Mouse (Mus musculus) frontal cortex, postnatal 10 days (tissue): ENCODE measurements around the gene 4933427I04Rik.

Experiments
- DNase-seq, 2 experiments: peaks; one replicate each; pipeline ENCODE4 v3.0.0; 2022; ENCODE audit warnings: low spot score in 2 of 2, mixed read lengths in 1 of 2

4933427I04Rik gene

GRCm38 (mm10) chr4:123859379-123859778 lies at the start of gene 4933427I04Rik:
Gene 4933427I04Rik, plus strand, starts transcription at chr4:123859679.
- DNase-seq = no peak

GRCm38 (mm10) chr4:123810475-123811295 lies 48.8 kb upstream of the 4933427I04Rik start:
- DNase-seq = no peak

- no peak for DNase-seq
Measured at GRCm38 (mm10) chr4:123812525-123812924, 47.0 kb upstream of the 4933427I04Rik start.

- DNase-seq = no peak
Measured at GRCm38 (mm10) chr4:123814030-123814501, 45.4 kb upstream of the 4933427I04Rik start.

GRCm38 (mm10) chr4:123819093-123819610 lies 40.3 kb upstream of the 4933427I04Rik start:
- no peak for DNase-seq

GRCm38 (mm10) chr4:123842126-123842525 lies 17.4 kb upstream of the 4933427I04Rik start:
- no peak for DNase-seq

GRCm38 (mm10) chr4:123856888-123857287 lies 2.6 kb upstream of the 4933427I04Rik start:
- no peak for DNase-seq

- no peak for DNase-seq
Measured at GRCm38 (mm10) chr4:123858090-123858489, 1.4 kb upstream of the 4933427I04Rik start.

GRCm38 (mm10) chr4:123859803-123860202 lies 324 bp downstream of the 4933427I04Rik start:
- no peak for DNase-seq

GRCm38 (mm10) chr4:123860621-123861020 lies 1.1 kb downstream of the 4933427I04Rik start:
- DNase-seq = no peak

GRCm38 (mm10) chr4:123893726-123894125 lies 34.2 kb downstream of the 4933427I04Rik start:
- DNase-seq = no peak

- DNase-seq = no peak
Measured at GRCm38 (mm10) chr4:123894295-123894694, 34.8 kb downstream of the 4933427I04Rik start.

- peak in 1 of 2 experiments; percentile 35 for DNase-seq
Measured at GRCm38 (mm10) chr4:123898696-123899095, 39.2 kb downstream of the 4933427I04Rik start.

- no peak for DNase-seq
Measured at GRCm38 (mm10) chr4:123903432-123903831, 44.0 kb downstream of the 4933427I04Rik start.

GRCm38 (mm10) chr4:123904333-123905125 lies 45.0 kb downstream of the 4933427I04Rik start, which contains the start of gene Mycbp:
Gene Mycbp, plus strand, starts transcription at chr4:123904832.
- peak; percentile 96 to 98 for DNase-seq

- DNase-seq = no peak
Measured at GRCm38 (mm10) chr4:123905126-123905668, 45.7 kb downstream of the 4933427I04Rik start.

GRCm38 (mm10) chr4:123911503-123911902 lies 52.0 kb downstream of the 4933427I04Rik start:
- DNase-seq = no peak

GRCm38 (mm10) chr4:123912431-123912830 lies 53.0 kb downstream of the 4933427I04Rik start:
- DNase-seq = no peak
